Mouse (Mus musculus) kidney, postnatal 0 days (tissue): ENCODE data around the gene Ttpal. TPM values are rescaled to one million over a fixed set of nuclear protein-coding genes. Genes with fewer than 3 reads are reported as not detected.

Source experiments
- ATAC-seq: fragments of 200-750 bp; cut with Nextera tagmentation; replicated peaks from 2 replicates; pipeline ENCODE4 v1.8.0; 2017; ENCODE audit warnings: low read depth, moderate number of reproducible peaks, moderate TSS enrichment, moderate library complexity; ENCODE audit not compliant: low FRiP score
- DNase-seq: peaks from one replicate; pipeline ENCODE4 v3.0.0-alpha.2; 2016; ENCODE audit warnings: low spot score
- H3K27ac ChIP-seq: fragments of 300-500 bp; sonication (generic); 2 replicates; pipeline ENCODE4 v1.5.1; 2014; ENCODE audit warnings: mild to moderate bottlenecking
- H3K27me3 ChIP-seq: fragments of 300-500 bp; sonication (generic); 2 replicates; pipeline ENCODE4 v1.6.1; 2014; ENCODE audit warnings: low read length, mixed read lengths; ENCODE audit not compliant: insufficient read depth
- H3K36me3 ChIP-seq: fragments of 300-500 bp; sonication (generic); 2 replicates; pipeline ENCODE4 v1.6.1; 2014; ENCODE audit warnings: low read length, mixed read lengths; ENCODE audit not compliant: insufficient read depth
- H3K4me1 ChIP-seq: fragments of 300-500 bp; sonication (generic); replicated peaks from 2 replicates; pipeline ENCODE4 v1.6.1; 2014; ENCODE audit warnings: antibody characterized with exemption, low read length, mixed read lengths; ENCODE audit not compliant: insufficient read depth
- H3K4me2 ChIP-seq: fragments of 300-500 bp; sonication (generic); 2 replicates; pipeline ENCODE4 v1.6.1; 2014; ENCODE audit warnings: mild to moderate bottlenecking, low read length, moderate library complexity, mixed read lengths
- H3K4me3 ChIP-seq: fragments of 300-500 bp; sonication (generic); replicated peaks from 2 replicates; pipeline ENCODE4 v1.5.1; 2014; ENCODE audit warnings: low read depth, low read length
- H3K9ac ChIP-seq: fragments of 300-500 bp; sonication (generic); 2 replicates; pipeline ENCODE4 v1.6.1; 2014; ENCODE audit warnings: low read depth, low read length
- H3K9me3 ChIP-seq: fragments of 300-500 bp; sonication (generic); replicated peaks from 2 replicates; pipeline ENCODE4 v1.6.1; 2016; ENCODE audit warnings: low read length, inconsistent platforms, mixed read lengths
- CTCF ChIP-seq: IDR thresholded peaks from 2 replicates; pipeline ENCODE4 v1.5.1; 2016; ENCODE audit warnings: antibody characterized with exemption, low read depth, mild to moderate bottlenecking, moderate library complexity
- WGBS: fragments of 180-500 bp; shearing (Covaris S2); extraction: QIAGEN DNeasy Blood & Tissue Kit; methylation state at CpG from one replicate; pipeline ENCODE4 v1.1.7; 2014; 5-methylcytosine and 5-hydroxymethylcytosine counted together
- polyA plus RNA-seq: library from polyadenylated mRNA; unstranded; fragments of >200 nt; fragmentation: Nextera tagmentation; extraction: Ambion mirVana; gene quantifications from 2 replicates; pipeline ENCODE4 v1.2.1, GENCODE M21; 2015

The Ttpal gene
- polyA plus RNA-seq, 1 experiment from 2014 or later = 18.1 TPM

- WGBS = 74% methylated on average over 5 of the region's 5 CpGs
- DNase-seq = no peak
Measured at GRCm38 (mm10) chr2:163559236-163559635, 42.9 kb upstream of the Ttpal start.

GRCm38 (mm10) chr2:163560247-163560646 lies 41.9 kb upstream of the Ttpal start:
- 64% methylated on average over 3 of the region's 3 CpGs for WGBS
- no peaks in the 10 kb centered on the region; the same call in 1 of the 2 replicates for H3K4me1 ChIP-seq
- H3K27ac ChIP-seq = 0 out of 2 replicates have a peak overlapping the region, but pooled peaks have one; percentile 13
- DNase-seq (peak; percentile 40), ATAC-seq (peak; percentile 84)
- H3K4me3 ChIP-seq = no peak overlapping the region
- H3K9me3 ChIP-seq = no peaks in the 10 kb centered on the region
- H3K27me3 ChIP-seq = no peaks in the 10 kb centered on the region
- no peak overlapping the region for H3K4me2 ChIP-seq
- H3K36me3 ChIP-seq = no peaks in the 10 kb centered on the region
- no peak overlapping the region for H3K9ac ChIP-seq
- no peak for TF ChIP-seq CTCF

More at GRCm38 (mm10) chr2:163559236-163559635, 42.9 kb upstream of the Ttpal start:
- Histone ChIP-seq H3K27ac (no peak overlapping the region), H3K27me3 (no peaks in the 10 kb centered on the region), H3K4me3 (no peak overlapping the region), H3K4me1 (no peaks in the 10 kb centered on the region; the same call in 1 of the 2 replicates), H3K4me2 (no peak overlapping the region), H3K36me3 (no peaks in the 10 kb centered on the region), H3K9me3 (no peaks in the 10 kb centered on the region), H3K9ac (no peak overlapping the region)
- ATAC-seq = no peak
- no peak for TF ChIP-seq CTCF

- no peak overlapping the region for H3K4me3 ChIP-seq
- no peaks in the 10 kb centered on the region for H3K36me3 ChIP-seq
- no peaks in the 10 kb centered on the region for H3K9me3 ChIP-seq
- no peak overlapping the region for H3K9ac ChIP-seq
- H3K4me2 ChIP-seq = no peak overlapping the region
- H3K27me3 ChIP-seq = no peaks in the 10 kb centered on the region
- ATAC-seq (no peak), DNase-seq (no peak)
- no peak overlapping the region for H3K27ac ChIP-seq
- WGBS = 55% methylated on average over 13 of the region's 13 CpGs
- H3K4me1 ChIP-seq = no peaks in the 10 kb centered on the region
- no peak for TF ChIP-seq CTCF
Measured at GRCm38 (mm10) chr2:163561258-163561948, 40.7 kb upstream of the Ttpal start.

GRCm38 (mm10) chr2:163564646-163565045 lies 37.5 kb upstream of the Ttpal start:
- Histone ChIP-seq H3K4me2 (no peak overlapping the region), H3K27me3 (no peaks in the 10 kb centered on the region), H3K9ac (no peak overlapping the region), H3K4me3 (no peak overlapping the region), H3K4me1 (no peaks in the 10 kb centered on the region), H3K9me3 (no peaks in the 10 kb centered on the region), H3K36me3 (no peaks in the 10 kb centered on the region), H3K27ac (no peak overlapping the region)
- 13% methylated on average over 8 of the region's 8 CpGs for whole genome bisulfite sequencing
- peak; percentile 47 for DNase-seq
- no peak for TF ChIP-seq CTCF
- ATAC-seq = no peak

DNA sequence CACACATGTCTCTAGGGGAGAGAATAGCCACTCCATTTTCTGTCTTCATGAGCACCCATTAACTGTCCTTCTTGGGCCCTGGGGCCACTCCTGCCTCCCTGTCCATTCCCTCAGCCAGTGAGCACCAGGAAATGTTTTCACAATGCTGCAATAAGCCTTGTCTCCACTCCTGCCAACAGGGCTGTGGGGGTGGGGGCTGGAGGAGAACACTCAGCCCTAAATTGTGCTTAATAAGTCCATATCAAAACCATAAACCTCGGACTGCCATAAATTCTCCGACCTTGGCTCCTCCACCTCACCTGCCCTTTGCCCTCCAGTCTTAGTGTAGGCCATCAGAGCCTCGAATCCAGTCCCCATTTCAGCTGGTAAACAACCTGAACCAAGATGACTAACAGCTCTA lies 27.8 kb upstream of the Ttpal start:
- Histone ChIP-seq H3K27me3 (no peaks in the 10 kb centered on the region), H3K4me3 (no peak overlapping the region), H3K9me3 (no peaks in the 10 kb centered on the region), H3K4me2 (no peak overlapping the region), H3K9ac (no peak overlapping the region), H3K36me3 (no peaks in the 10 kb centered on the region), H3K4me1 (no peaks in the 10 kb centered on the region), H3K27ac (no peak overlapping the region)
- DNase-seq (no peak), ATAC-seq (no peak)
- TF ChIP-seq CTCF = no peak
- 77% methylated on average over 3 of the region's 3 CpGs for WGBS

DNA sequence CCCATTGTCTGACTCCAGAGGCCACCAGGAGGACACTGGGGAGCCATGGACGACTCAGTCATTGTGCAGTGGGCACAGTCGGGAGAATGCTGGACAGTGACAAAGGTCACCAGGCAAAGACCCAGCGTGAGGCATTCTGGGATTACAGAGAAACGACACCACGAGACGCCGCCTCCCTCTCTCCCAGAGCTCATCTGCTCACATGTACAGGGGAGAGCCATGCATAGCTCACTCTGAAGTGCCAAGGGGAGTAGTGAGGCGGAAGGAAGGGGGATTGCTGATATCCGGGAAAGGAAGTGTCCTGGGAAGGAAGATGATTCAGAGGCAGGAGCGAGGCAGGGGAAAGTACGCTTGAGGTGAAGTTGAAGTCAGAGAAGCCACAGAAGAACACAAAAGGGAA lies 26.9 kb upstream of the Ttpal start:
- no peak for TF ChIP-seq CTCF
- no peak overlapping the region for H3K9ac ChIP-seq
- no peaks in the 10 kb centered on the region for H3K36me3 ChIP-seq
- no peaks in the 10 kb centered on the region for H3K4me1 ChIP-seq
- no peak overlapping the region for H3K4me3 ChIP-seq
- ATAC-seq = no peak
- no peaks in the 10 kb centered on the region for H3K27me3 ChIP-seq
- DNase-seq = peak; percentile 19
- no peak overlapping the region for H3K27ac ChIP-seq
- 38% methylated on average over 11 of the region's 11 CpGs for WGBS
- 0 out of 2 replicates have a peak overlapping the region, but pooled peaks have one; percentile 5 for H3K4me2 ChIP-seq
- H3K9me3 ChIP-seq = no peaks in the 10 kb centered on the region
